ENCODE assay signal across 11 mouse cellular contexts in genomic region chr17:12751641-12752040, GRCm38 (mm10). TPM values are rescaled to one million over a fixed set of nuclear protein-coding genes. Genes with fewer than 3 reads are reported as not detected.
DNase-seq lines count a peak whose midpoint lies in the region; ATAC-seq and TF ChIP-seq lines count a peak whose summit lies in the region.
"Had no signal": no experiment of that assay in that cellular context is flagged by ENCODE, and none has a peak within 500 bp of the region (broad histone marks: within the 10 kb centered on the region; RNA-seq: fewer than 3 reads in every experiment).

No protein-coding gene starts in this region.

- in situ Hi-C loops in CH12.LX (cut with MboI; ENCODE audit: low pct_ligation_motif_present, low pct_unique_long_range_greater_than_20kb, low sequenced_read_pairs) = loop anchor here (25.0 kb wide), 1 partner anchor 589 kb away; no protein-coding TSS in a partner anchor

- peaks cover 5% of the 10 kb centered on the region; the same call in 1 of the 2 replicates for H3K36me3 ChIP-seq in intestine, embryonic 16.5 days (ENCODE audit: control insufficient read depth, insufficient read depth, low read length)
- H3K36me3 ChIP-seq in intestine, postnatal 0 days (ENCODE audit: control insufficient read depth, insufficient read depth) = peaks cover 7% of the 10 kb centered on the region
- peaks cover 11 to 41% of the 10 kb centered on the region in 2 experiments for H3K36me3 ChIP-seq in CH12.LX (replicated peaks in 1 of 2; ENCODE audit: control insufficient read depth in 1 of 2, insufficient read depth in 1 of 2, low read length in 1 of 2)
- H3K36me3 ChIP-seq in limb, embryonic 11.5 days (ENCODE audit: control insufficient read depth, insufficient read depth, low read length) = peaks cover 3% of the 10 kb centered on the region; the same call in 1 of the 2 replicates

- no peak overlapping the region for H3K4me3 ChIP-seq in intestine, embryonic 16.5 days (ENCODE audit: low read length)
- H3K4me3 ChIP-seq in intestine, postnatal 0 days (ENCODE audit: low read depth, low read length) = no peak overlapping the region
- H3K4me3 ChIP-seq in CH12.LX (replicated peaks in 1 of 3; ENCODE audit: low read depth in 2 of 3, low read length in 2 of 3, poor library complexity in 1 of 3) = no peak overlapping the region
- H3K4me3 ChIP-seq in limb, embryonic 11.5 days (ENCODE audit: low read depth, low read length) = no peak overlapping the region

- peak overlapping the region; percentile 16; the same call in 1 of the 2 replicates for H3K27ac ChIP-seq in intestine, embryonic 16.5 days (ENCODE audit: low read length)
- no peak overlapping the region for H3K27ac ChIP-seq in intestine, postnatal 0 days (ENCODE audit: low read depth, low read length)
- peak overlapping the region; percentile 24; the same call in 1 of the 2 replicates for H3K27ac ChIP-seq in CH12.LX (ENCODE audit: insufficient read depth, low read depth)
- H3K27ac ChIP-seq in limb, embryonic 11.5 days (replicated peaks; ENCODE audit: low read depth, low read length) = peak overlapping the region; percentile 70
- H3K27ac ChIP-seq: liver, embryonic 14.5 days had no signal

- peaks cover 62% of the 10 kb centered on the region for H3K79me2 ChIP-seq in CH12.LX (replicated peaks; ENCODE audit: control insufficient read depth, extremely low read depth, insufficient read depth, poor library complexity, severe bottlenecking)

- 0 out of 2 replicates have a peak, but pooled peaks have one; percentile 22 for ATAC-seq in intestine, embryonic 16.5 days
- ATAC-seq in intestine, postnatal 0 days = no peak
- peak; percentile 83 for ATAC-seq in limb, embryonic 11.5 days (ENCODE audit: insufficient number of reproducible peaks, low FRiP score, low TSS enrichment, low read depth)
- ATAC-seq in granulocyte monocyte progenitor cell, adult 5-6 weeks (replicated peaks; ENCODE audit: poor library complexity, severe bottlenecking) = no peak
- ATAC-seq: midbrain, embryonic 16.5 days had no signal

- intact Hi-C loops in gastrocnemius, postnatal 14 days (cut with DNase I; ENCODE audit: low total_unique reads) = no loop called here

- no peak for TF ChIP-seq CTCF in intestine, postnatal 0 days (IDR thresholded peaks at IDR 0.05; ENCODE audit: low read depth)
- no peak for TF ChIP-seq CTCF in CH12.LX (conservative IDR thresholded peaks at IDR 0.05 in 1 of 2, IDR thresholded peaks at IDR 0.05 in 1 of 2; ENCODE audit: low read depth in 2 of 2, low read length in 2 of 2)

- no peaks in the 10 kb centered on the region for H3K9me3 ChIP-seq in intestine, embryonic 16.5 days (ENCODE audit: control insufficient read depth, low read length)
- H3K9me3 ChIP-seq in intestine, postnatal 0 days (ENCODE audit: control insufficient read depth) = no peaks in the 10 kb centered on the region
- H3K9me3 ChIP-seq in CH12.LX (replicated peaks; ENCODE audit: low read length) = no peaks in the 10 kb centered on the region
- no peaks in the 10 kb centered on the region for H3K9me3 ChIP-seq in limb, embryonic 11.5 days (ENCODE audit: control insufficient read depth, low read length)
- H3K9me3 ChIP-seq: G1E had no signal

- H3K4me1 ChIP-seq in intestine, embryonic 16.5 days (ENCODE audit: control insufficient read depth, insufficient read depth, low read length) = peaks cover 75% of the 10 kb centered on the region
- H3K4me1 ChIP-seq in intestine, postnatal 0 days (replicated peaks; ENCODE audit: control insufficient read depth, insufficient read depth, low read length) = peaks cover 14% of the 10 kb centered on the region
- peaks cover 44 to 96% of the 10 kb centered on the region in 2 experiments for H3K4me1 ChIP-seq in CH12.LX (ENCODE audit: control insufficient read depth in 1 of 2, insufficient read depth in 2 of 2)
- H3K4me1 ChIP-seq in limb, embryonic 11.5 days (ENCODE audit: control insufficient read depth, insufficient read depth, low read length) = peaks cover 44% of the 10 kb centered on the region

- no peak for TF ChIP-seq RAD21 in CH12.LX (IDR thresholded peaks at IDR 0.05; ENCODE audit: low read depth, low read length)

- no peak for TF ChIP-seq POLR2A in CH12.LX (IDR thresholded peaks at IDR 0.05; ENCODE audit: low read depth, low read length)

- H3K27me3 ChIP-seq in intestine, embryonic 16.5 days (replicated peaks; ENCODE audit: control insufficient read depth, insufficient read depth, low read length) = no peaks in the 10 kb centered on the region
- no peaks in the 10 kb centered on the region for H3K27me3 ChIP-seq in intestine, postnatal 0 days (replicated peaks; ENCODE audit: control insufficient read depth, insufficient read depth, low read length)
- H3K27me3 ChIP-seq in CH12.LX (replicated peaks) = no peaks in the 10 kb centered on the region
- no peaks in the 10 kb centered on the region for H3K27me3 ChIP-seq in limb, embryonic 11.5 days (ENCODE audit: control insufficient read depth, insufficient read depth, low read length)

- no peak overlapping the region for H3K4me2 ChIP-seq in intestine, embryonic 16.5 days (ENCODE audit: low read depth, low read length)
- no peak overlapping the region for H3K4me2 ChIP-seq in intestine, postnatal 0 days (replicated peaks; ENCODE audit: low read depth)
- no peak overlapping the region for H3K4me2 ChIP-seq in CH12.LX (ENCODE audit: insufficient read depth, low read depth, poor library complexity, severe bottlenecking)
- H3K4me2 ChIP-seq in limb, embryonic 11.5 days (ENCODE audit: low read depth, severe bottlenecking) = no peak overlapping the region

- H3K9ac ChIP-seq in intestine, embryonic 16.5 days (ENCODE audit: low read depth, low read length) = no peak overlapping the region; the same call in 1 of the 2 replicates
- H3K9ac ChIP-seq in intestine, postnatal 0 days (ENCODE audit: low read depth, low read length) = no peak overlapping the region
- no peak overlapping the region for H3K9ac ChIP-seq in CH12.LX (ENCODE audit: insufficient read depth, low read depth)
- no peak overlapping the region for H3K9ac ChIP-seq in limb, embryonic 11.5 days (ENCODE audit: low read length)
- H3K9ac ChIP-seq: liver, embryonic 14.5 days had no signal

- TF ChIP-seq EP300 in CH12.LX (IDR thresholded peaks at IDR 0.05; ENCODE audit: low read length) = no peak

- DNase-seq in embryo, embryonic 10 days (ENCODE audit: low spot score) = peak; percentile 77
- no peak for DNase-seq in embryo, embryonic 9.5 days (ENCODE audit: extremely low spot score)
- DNase-seq in CH12.LX (ENCODE audit: extremely low read depth) = no peak
- peak; percentile 67 for DNase-seq in limb, embryonic 11.5 days (ENCODE audit: low spot score)
- no peak for DNase-seq in gastrocnemius, postnatal 14 days

- WGBS in intestine, embryonic 16.5 days = 35% methylated on average over 4 of the region's 4 CpGs
- WGBS in intestine, postnatal 0 days = 41% methylated on average over 4 of the region's 4 CpGs
- 7% methylated on average over 4 of the region's 4 CpGs for WGBS in limb, embryonic 11.5 days

- dilution Hi-C loops in CH12.LX (cut with MboI; ENCODE audit: extremely low pct_ligation_motif_present, extremely low pct_unique_long_range_greater_than_20kb, low sequenced_read_pairs) = no loop called here

TF ChIP-seq in CH12.LX, 34 proteins besides CTCF, POLR2A, EP300 and RAD21:
- no peak for TF ChIP-seq ELF1 (IDR thresholded peaks at IDR 0.05; ENCODE audit: low read depth, low read length)
- no peak for TF ChIP-seq TBP (conservative IDR thresholded peaks at IDR 0.05; ENCODE audit: low read depth, low read length)

RNA-seq across cellular contexts. Expression of gene Igf2r, which starts 17.8 kb away (rescaled TPM):
- polyA plus RNA-seq in intestine, embryonic 16.5 days (2015; fragmentation: Nextera tagmentation; extraction: Ambion mirVana) = 26.6 and 36.2 TPM in 2 replicates
- polyA plus RNA-seq in intestine, postnatal 0 days (2015; fragmentation: Nextera tagmentation; extraction: Ambion mirVana) = 25.1 and 28.7 TPM in 2 replicates
- total RNA-seq in CH12.LX (2012; rRNA removed) = 57.5 and 61.8 TPM in 2 replicates
- total RNA-seq in CH12.LX (2014; rRNA removed) = 25.6 and 27.8 TPM in 2 replicates
- 32.3 and 34.6 TPM in 2 replicates for polyA plus RNA-seq in CH12.LX (2012; ENCODE audit: insufficient read length, low read depth)
- 28.0 and 31.5 TPM in 2 replicates for polyA plus RNA-seq in limb, embryonic 11.5 days (2014; fragmentation: Nextera tagmentation; extraction: Ambion mirVana)
- 0.04 and 0.73 TPM in 2 replicates for total RNA-seq in granulocyte monocyte progenitor cell, adult 5-6 weeks (2014; fragmentation: Nextera tagmentation)
- 0.78 and 1.5 TPM in 2 replicates for total RNA-seq in granulocyte monocyte progenitor cell, adult 5-6 weeks (2017)
- 10 to 100 TPM; 64.3 to 72.6 TPM for total RNA-seq in gastrocnemius, postnatal 14 days (2021)

Comparison
In these comparisons a context has a peak if more than half of its experiments do, and no peak if none do; other contexts are left out.
1. DNase-seq: peak in embryo, embryonic 10 days (single experiment) and limb, embryonic 11.5 days (single experiment); none in embryo, embryonic 9.5 days (single experiment), CH12.LX (single experiment) and gastrocnemius, postnatal 14 days (single experiment).
2. ATAC-seq: peak in intestine, embryonic 16.5 days (single experiment) and limb, embryonic 11.5 days (single experiment); none in intestine, postnatal 0 days (single experiment) and granulocyte monocyte progenitor cell, adult 5-6 weeks (single experiment).